Mouse (Mus musculus): ENCODE data around the gene Hoxb6.

GRCm38 (mm10) chr11:96281855-96282570 is 10.3 kb upstream of the Hoxb6 start, which contains the start of gene Hoxb8:
- no peak for TF ChIP-seq UBTF (IDR thresholded peaks at IDR 0.05; ENCODE audit: low read depth, low read length)
- TF ChIP-seq KAT2A (IDR thresholded peaks at IDR 0.05; ENCODE audit: insufficient replicate concordance, low read length) = no peak
- TF ChIP-seq USF1 (IDR thresholded peaks at IDR 0.05; ENCODE audit: low read depth, low read length) = no peak
- TF ChIP-seq CTCF (conservative IDR thresholded peaks at IDR 0.05 in 1 of 2, IDR thresholded peaks at IDR 0.05 in 1 of 2; ENCODE audit: low read depth in 2 of 2, low read length in 2 of 2) = no peak
- no peak for TF ChIP-seq NRF1 (IDR thresholded peaks at IDR 0.05; ENCODE audit: low read depth, low read length)
- TF ChIP-seq CHD1 (IDR thresholded peaks at IDR 0.05; ENCODE audit: low read depth, low read length) = no peak
- no peak for TF ChIP-seq MAZ (IDR thresholded peaks at IDR 0.05; ENCODE audit: low read depth, low read length)
- no peak for TF ChIP-seq BHLHE40 (IDR thresholded peaks at IDR 0.05; ENCODE audit: low read depth, low read length)
- TF ChIP-seq ZMIZ1 (IDR thresholded peaks at IDR 0.05; ENCODE audit: low read depth, low read length) = no peak
